In genomic region chr1:132229667-132230066, GRCm38 (mm10) we compare ENCODE assay signal across 20 mouse cellular contexts. TPM values are rescaled to one million over a fixed set of nuclear protein-coding genes. Genes with fewer than 3 reads are reported as not detected.
DNase-seq lines count a peak whose midpoint lies in the region; ATAC-seq and TF ChIP-seq lines count a peak whose summit lies in the region.
"Had no signal": no experiment of that assay in that cellular context is flagged by ENCODE, and none has a peak within 500 bp of the region (broad histone marks: within the 10 kb centered on the region; RNA-seq: fewer than 3 reads in every experiment).

Gene Gm10188 (minus strand): TSS chr1:132229767.

- TF ChIP-seq CTCF in testis, adult 2 months (IDR thresholded peaks at IDR 0.05; ENCODE audit: control insufficient read depth, insufficient read depth, insufficient replicate concordance, low read depth, low read length) = no peak

- no peak for ATAC-seq in neural tube, embryonic 12.5 days (ENCODE audit: low FRiP score, low read depth)
- no peak for ATAC-seq in neural tube, embryonic 15.5 days (ENCODE audit: low FRiP score)
- ATAC-seq: activated CD4-positive, CD25-positive, alpha-beta regulatory T cell, adult 4 months; CD4-positive, CD25-positive, alpha-beta regulatory T cell, adult 4 months; Patski had no signal

- 0 out of 2 replicates have a peak within 1 kb of the TSS, but pooled peaks have one; percentile 0 for H3K9ac ChIP-seq in neural tube, embryonic 12.5 days
- H3K9ac ChIP-seq in neural tube, embryonic 15.5 days (replicated peaks) = no peak within 1 kb of the TSS

- peaks cover 6% of the 10 kb centered on the region; the same call in 1 of the 2 replicates for H3K4me1 ChIP-seq in neural tube, embryonic 12.5 days
- peaks cover 8% of the 10 kb centered on the region for H3K4me1 ChIP-seq in neural tube, embryonic 15.5 days
- H3K4me1 ChIP-seq in testis, adult 2 months (ENCODE audit: control insufficient read depth, insufficient read depth, low read length) = no peaks in the 10 kb centered on the region; the same call in 1 of the 2 replicates

- DNase-seq in testis, postnatal 10 days (ENCODE audit: low spot score) = no peak
- DNase-seq: adrenal gland, adult 2 months; adrenal gland, adult 8-10 months; adrenal gland, postnatal 10 days; adrenal gland, postnatal 14 days; adrenal gland, postnatal 25 days; adrenal gland, postnatal 36 days; B cell, adult 2 months; cerebellum, adult 11 months; cerebellum, adult 11-12 months; cerebellum, adult 18-20 months had no signal

- no peak within 1 kb of the TSS for H3K4me3 ChIP-seq in neural tube, embryonic 12.5 days
- H3K4me3 ChIP-seq in neural tube, embryonic 15.5 days (replicated peaks) = no peak within 1 kb of the TSS
- H3K4me3 ChIP-seq in testis, adult 2 months (ENCODE audit: control insufficient read depth, low read depth, low read length) = peak within 1 kb of the TSS; percentile 61

- TF ChIP-seq POLR2A in testis, adult 2 months (IDR thresholded peaks at IDR 0.05; ENCODE audit: control insufficient read depth, low read depth, low read length) = no peak

- no peaks in the 10 kb centered on the region for H3K9me3 ChIP-seq in neural tube, embryonic 12.5 days
- no peaks in the 10 kb centered on the region for H3K9me3 ChIP-seq in neural tube, embryonic 15.5 days (replicated peaks)
- H3K9me3 ChIP-seq: G1E had no signal

- no peaks in the 10 kb centered on the region; the same call in 1 of the 2 replicates for H3K27me3 ChIP-seq in neural tube, embryonic 12.5 days (replicated peaks)
- H3K27me3 ChIP-seq in neural tube, embryonic 15.5 days (replicated peaks) = no peaks in the 10 kb centered on the region
- H3K27me3 ChIP-seq in testis, adult 2 months (ENCODE audit: control insufficient read depth, insufficient read depth, low read length) = no peaks in the 10 kb centered on the region
- H3K27me3 ChIP-seq: Patski had no signal

- 82% methylated on average over 3 of the region's 3 CpGs for WGBS in neural tube, embryonic 12.5 days
- 82% methylated on average over 3 of the region's 3 CpGs for WGBS in neural tube, embryonic 15.5 days

- no peaks in the 10 kb centered on the region for H3K36me3 ChIP-seq in neural tube, embryonic 12.5 days
- H3K36me3 ChIP-seq in neural tube, embryonic 15.5 days = no peaks in the 10 kb centered on the region
- no peaks in the 10 kb centered on the region for H3K36me3 ChIP-seq in testis, adult 2 months (ENCODE audit: control insufficient read depth, insufficient read depth, low read length)
- H3K36me3 ChIP-seq: G1E had no signal

- no peak within 1 kb of the TSS for H3K27ac ChIP-seq in neural tube, embryonic 12.5 days
- H3K27ac ChIP-seq in neural tube, embryonic 15.5 days (replicated peaks) = no peak within 1 kb of the TSS
- no peak within 1 kb of the TSS for H3K27ac ChIP-seq in testis, adult 2 months (ENCODE audit: control insufficient read depth, insufficient read depth, low read depth, low read length)

- no peak within 1 kb of the TSS for H3K4me2 ChIP-seq in neural tube, embryonic 12.5 days (replicated peaks)
- H3K4me2 ChIP-seq in neural tube, embryonic 15.5 days = no peak within 1 kb of the TSS

RNA-seq across cellular contexts. Expression of gene Gm10188, which starts in this region (rescaled TPM):
- polyA plus RNA-seq in neural tube, embryonic 12.5 days (2016; fragmentation: Nextera tagmentation; extraction: Ambion mirVana) = 0.74 and 0.86 TPM in 2 replicates
- 0.50 and 0.59 TPM in 2 replicates for polyA plus RNA-seq in neural tube, embryonic 15.5 days (2015; fragmentation: Nextera tagmentation; extraction: Ambion mirVana)
- polyA plus RNA-seq in testis, adult 2 months (2012; rRNA removed) = 3.6 and 4.0 TPM in 2 replicates
- polyA plus RNA-seq: activated CD4-positive, CD25-positive, alpha-beta regulatory T cell, adult 4 months; adrenal gland, adult 2 months; brain, embryonic 14.5 days; C2C12; CD4-positive, CD25-positive, alpha-beta regulatory T cell, adult 4 months; G1E had no signal
